Mouse (Mus musculus) CH12.LX (cell line): ENCODE measurements at regions not wholly inside any gene's neighbourhood (a gene's known extent, or its start where the extent isn't known, plus 50 kb on each side); places are given as distances from the start of the nearest gene placed in this dataset.

Experiments used
- CTCF ChIP-seq, 2 experiments: IDR thresholded peaks in 1 of 2; conservative IDR thresholded peaks in 1 of 2; 2 replicates each; pipeline ENCODE4 v1.5.1; 2011 to 2012; ENCODE audit warnings: low read depth in 2 of 2, low read length in 2 of 2, improper control_type of control experiment in 1 of 2, inconsistent platforms in 1 of 2, mild to moderate bottlenecking in 1 of 2, moderate library complexity in 1 of 2
- MAX ChIP-seq: IDR thresholded peaks from 2 replicates; pipeline ENCODE4 v1.6.1; 2011; ENCODE audit warnings: low read length, improper control_type of control experiment
- MEF2A ChIP-seq: IDR thresholded peaks from 2 replicates; pipeline ENCODE4 v1.6.1; 2014; ENCODE audit warnings: low read depth, mild to moderate bottlenecking, inconsistent platforms, low read length, improper control_type of control experiment, borderline replicate concordance
- NRF1 ChIP-seq: IDR thresholded peaks from 2 replicates; pipeline ENCODE4 v1.6.1; 2014; ENCODE audit warnings: low read depth, mild to moderate bottlenecking, inconsistent platforms, low read length, improper control_type of control experiment, moderate library complexity
- POLR2A ChIP-seq: IDR thresholded peaks from 2 replicates; pipeline ENCODE4 v1.6.1; 2011; ENCODE audit warnings: low read depth, mild to moderate bottlenecking, improper control_type of control experiment, low read length

GRCm38 (mm10) chr10:66741819-66742218 lies 354.1 kb upstream of the Jmjd1c start:
- TF ChIP-seq CTCF (conservative IDR thresholded peaks at IDR 0.05 in 1 of 2, IDR thresholded peaks at IDR 0.05 in 1 of 2; ENCODE audit: low read depth in 2 of 2, low read length in 2 of 2) (peak; percentile 75 to 80), NRF1 (no peak), POLR2A (no peak), MEF2A (no peak), MAX (peak; percentile 81)
